Mouse (Mus musculus): Measurements from ENCODE around the gene Olfr224. TPM values are rescaled to one million over a fixed set of nuclear protein-coding genes. Genes with fewer than 3 reads are reported as not detected.
"Not testable (repeated sequence)": the region's sequence is repeated elsewhere in the genome, so short reads cannot be mapped to it uniquely, and the experiment has no call there.

Gene Olfr224
- polyA plus RNA-seq, 1 experiment from 2014 or later: not detected

DNA sequence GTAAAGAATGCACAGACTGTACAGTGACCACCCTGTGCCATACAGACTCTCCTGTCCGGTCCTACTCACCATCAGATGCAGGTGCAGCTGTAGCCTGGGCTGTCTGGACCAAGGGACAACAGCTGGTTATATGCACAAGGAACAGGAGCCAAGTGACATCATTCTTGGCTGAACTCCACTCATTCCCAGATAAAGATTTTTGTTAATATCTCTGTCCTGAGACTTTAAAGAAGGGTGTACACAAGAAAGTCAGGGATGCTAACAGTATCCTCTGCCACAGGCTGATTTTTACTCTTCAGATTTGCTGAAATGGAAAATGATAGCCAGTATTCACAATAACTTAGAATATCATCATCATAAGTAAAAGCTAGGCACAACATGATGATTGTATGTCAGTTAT, 14.8 kb downstream of the Olfr224 start, which contains the start of gene Olfr328:
Olfr328 (minus strand) TSS at position 101 of the 400 bp plus-strand sequence.
- ATAC-seq (replicated peaks; ENCODE audit: low FRiP score, low TSS enrichment, low read depth) (no peak), DNase-seq (ENCODE audit: low spot score) (no peak)
- H3K4me1 ChIP-seq (replicated peaks; ENCODE audit: control insufficient read depth, insufficient read depth, low read length): no peaks in the 10 kb centered on the region
- no peak within 1 kb of the TSS for H3K9ac ChIP-seq (ENCODE audit: low read length)
- no peaks in the 10 kb centered on the region for H3K9me3 ChIP-seq (ENCODE audit: control insufficient read depth, low read length)
- no peak within 1 kb of the TSS for H3K27ac ChIP-seq (ENCODE audit: low read depth)
- H3K4me3 ChIP-seq (ENCODE audit: low read depth, low read length): no peak within 1 kb of the TSS
- H3K27me3 ChIP-seq (replicated peaks; ENCODE audit: control insufficient read depth, insufficient read depth, low read length): no peaks in the 10 kb centered on the region
- no peaks in the 10 kb centered on the region for H3K36me3 ChIP-seq (ENCODE audit: control insufficient read depth, insufficient read depth, low read length)
- 80% methylated on average over 1 of the region's 1 CpGs for WGBS
- H3K4me2 ChIP-seq (ENCODE audit: low read length): no peak within 1 kb of the TSS

- DNase-seq (ENCODE audit: low spot score) (no peak), ATAC-seq (replicated peaks; ENCODE audit: low FRiP score, low TSS enrichment, low read depth) (no peak)
- 73% methylated on average over 5 of the region's 5 CpGs for WGBS
- H3K27me3 ChIP-seq (replicated peaks; ENCODE audit: control insufficient read depth, insufficient read depth, low read length): no peaks in the 10 kb centered on the region
- no peak within 1 kb of the TSS for H3K27ac ChIP-seq (ENCODE audit: low read depth)
- no peaks in the 10 kb centered on the region for H3K36me3 ChIP-seq (ENCODE audit: control insufficient read depth, insufficient read depth, low read length)
- H3K4me2 ChIP-seq (ENCODE audit: low read length): no peak within 1 kb of the TSS
- H3K4me3 ChIP-seq (ENCODE audit: low read depth, low read length): no peak within 1 kb of the TSS
- H3K4me1 ChIP-seq (replicated peaks; ENCODE audit: control insufficient read depth, insufficient read depth, low read length): no peaks in the 10 kb centered on the region
- no peaks in the 10 kb centered on the region for H3K9me3 ChIP-seq (ENCODE audit: control insufficient read depth, low read length)
- H3K9ac ChIP-seq (ENCODE audit: low read length): no peak within 1 kb of the TSS
Observed at GRCm38 (mm10) chr11:58546322-58546721, 24.0 kb downstream of the Olfr224 start, which contains the start of gene Olfr329-ps. Gene Olfr329-ps (minus strand): TSS chr11:58546422.

DNA sequence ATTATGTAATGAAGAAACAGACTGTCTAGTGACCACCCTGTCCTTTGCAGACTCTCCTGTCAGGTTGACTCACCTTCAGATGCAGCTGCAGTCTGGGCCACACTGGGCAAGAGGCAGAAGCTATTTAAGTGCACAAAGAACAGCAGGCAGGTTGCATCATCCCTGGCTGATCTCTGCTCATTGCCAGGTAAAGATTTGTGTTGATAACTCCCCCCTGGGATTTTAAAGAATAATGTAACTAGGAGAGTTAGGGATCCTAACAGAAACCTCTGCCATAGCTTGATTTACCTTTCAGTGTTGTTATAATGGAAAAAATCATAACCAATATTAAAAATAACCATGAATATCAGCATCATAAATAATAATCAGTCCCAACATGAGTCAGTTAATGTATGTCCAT, 35.6 kb downstream of the Olfr224 start, which contains the start of gene Olfr330:
Olfr330 (minus strand) TSS at position 101 of the 400 bp plus-strand sequence.
- H3K9ac ChIP-seq (ENCODE audit: low read length); H3K36me3 ChIP-seq (ENCODE audit: control insufficient read depth, insufficient read depth, low read length); H3K4me3 ChIP-seq (ENCODE audit: low read depth, low read length); H3K9me3 ChIP-seq (ENCODE audit: control insufficient read depth, low read length); H3K4me1 ChIP-seq (replicated peaks; ENCODE audit: control insufficient read depth, insufficient read depth, low read length); DNase-seq (ENCODE audit: low spot score); H3K4me2 ChIP-seq (ENCODE audit: low read length); ATAC-seq (replicated peaks; ENCODE audit: low FRiP score, low TSS enrichment, low read depth); H3K27me3 ChIP-seq (replicated peaks; ENCODE audit: control insufficient read depth, insufficient read depth, low read length); H3K27ac ChIP-seq (ENCODE audit: low read depth): not testable (repeated sequence)

- not testable (repeated sequence) for H3K4me1 ChIP-seq (replicated peaks; ENCODE audit: control insufficient read depth, insufficient read depth, low read length); H3K27ac ChIP-seq (ENCODE audit: low read depth); H3K9me3 ChIP-seq (ENCODE audit: control insufficient read depth, low read length); H3K9ac ChIP-seq (ENCODE audit: low read length); DNase-seq (ENCODE audit: low spot score); H3K4me3 ChIP-seq (ENCODE audit: low read depth, low read length); ATAC-seq (replicated peaks; ENCODE audit: low FRiP score, low TSS enrichment, low read depth); H3K27me3 ChIP-seq (replicated peaks; ENCODE audit: control insufficient read depth, insufficient read depth, low read length); H3K4me2 ChIP-seq (ENCODE audit: low read length); H3K36me3 ChIP-seq (ENCODE audit: control insufficient read depth, insufficient read depth, low read length)
- 90% methylated on average over 6 of the region's 9 CpGs for WGBS
Observed at GRCm38 (mm10) chr11:58519756-58520155, 50.6 kb downstream of the Olfr224 start.

- not testable (repeated sequence) for H3K27me3 ChIP-seq (replicated peaks; ENCODE audit: control insufficient read depth, insufficient read depth, low read length); H3K4me1 ChIP-seq (replicated peaks; ENCODE audit: control insufficient read depth, insufficient read depth, low read length); ATAC-seq (replicated peaks; ENCODE audit: low FRiP score, low TSS enrichment, low read depth); H3K9me3 ChIP-seq (ENCODE audit: control insufficient read depth, low read length); H3K9ac ChIP-seq (ENCODE audit: low read length); H3K4me3 ChIP-seq (ENCODE audit: low read depth, low read length); H3K4me2 ChIP-seq (ENCODE audit: low read length); DNase-seq (ENCODE audit: low spot score); H3K36me3 ChIP-seq (ENCODE audit: control insufficient read depth, insufficient read depth, low read length); H3K27ac ChIP-seq (ENCODE audit: low read depth)
- 95% methylated on average over 17 of the region's 18 CpGs for WGBS
Observed at GRCm38 (mm10) chr11:58518916-58519315, 51.4 kb downstream of the Olfr224 start.

Other genes with a start within 250 kb of the Olfr224 start
- 45.9 and 49.6 TPM in 2 replicates for gene Zfp672, start 240.2 kb downstream of the Olfr224 start, polyA plus RNA-seq (2014; fragmentation: Nextera tagmentation; extraction: Ambion mirVana)
- gene Sh3bp5l, start 239.8 kb downstream of the Olfr224 start, polyA plus RNA-seq (2014; fragmentation: Nextera tagmentation; extraction: Ambion mirVana): 27.5 and 28.9 TPM in 2 replicates
- 274 and 403 TPM in 2 replicates for gene Lypd8, start 191.5 kb downstream of the Olfr224 start, polyA plus RNA-seq (2014; fragmentation: Nextera tagmentation; extraction: Ambion mirVana)
- not detected in 2 replicates for gene 1810065E05Rik, start 149.4 kb downstream of the Olfr224 start, polyA plus RNA-seq (2014; fragmentation: Nextera tagmentation; extraction: Ambion mirVana)
- not detected in 2 replicates for gene Gm12253, start 138.0 kb downstream of the Olfr224 start, polyA plus RNA-seq (2014; fragmentation: Nextera tagmentation; extraction: Ambion mirVana)
- not detected in 2 replicates for gene Lypd9, start 117.6 kb downstream of the Olfr224 start, polyA plus RNA-seq (2014; fragmentation: Nextera tagmentation; extraction: Ambion mirVana)
- not detected in 2 replicates for gene Olfr30, start 108.3 kb downstream of the Olfr224 start, polyA plus RNA-seq (2014; fragmentation: Nextera tagmentation; extraction: Ambion mirVana)
- not detected in 2 replicates for gene Olfr332, start 78.0 kb downstream of the Olfr224 start, polyA plus RNA-seq (2014; fragmentation: Nextera tagmentation; extraction: Ambion mirVana)
- not detected in 2 replicates for gene Olfr331, start 68.0 kb downstream of the Olfr224 start, polyA plus RNA-seq (2014; fragmentation: Nextera tagmentation; extraction: Ambion mirVana)
- gene Olfr330, start 35.7 kb downstream of the Olfr224 start, polyA plus RNA-seq (2014; fragmentation: Nextera tagmentation; extraction: Ambion mirVana): not detected in 2 replicates
- not detected in 2 replicates for gene Olfr329-ps, start 24.1 kb downstream of the Olfr224 start, polyA plus RNA-seq (2014; fragmentation: Nextera tagmentation; extraction: Ambion mirVana)
- gene Olfr328, start 14.9 kb downstream of the Olfr224 start, polyA plus RNA-seq (2014; fragmentation: Nextera tagmentation; extraction: Ambion mirVana): 0.08 TPM in 1 of 2 replicates, not detected in the other
- not detected in 2 replicates for gene Olfr325, start 7.2 kb upstream of the Olfr224 start, polyA plus RNA-seq (2014; fragmentation: Nextera tagmentation; extraction: Ambion mirVana)
- not detected in 2 replicates for gene Olfr324, start 24.6 kb upstream of the Olfr224 start, polyA plus RNA-seq (2014; fragmentation: Nextera tagmentation; extraction: Ambion mirVana)
- 0.22 TPM in 1 of 2 replicates, not detected in the other for gene 2210407C18Rik, start 45.5 kb upstream of the Olfr224 start, polyA plus RNA-seq (2014; fragmentation: Nextera tagmentation; extraction: Ambion mirVana)
- 0.12 TPM in 1 of 2 replicates, not detected in the other for gene Olfr323, start 59.9 kb upstream of the Olfr224 start, polyA plus RNA-seq (2014; fragmentation: Nextera tagmentation; extraction: Ambion mirVana)
- gene Trim58, start 69.9 kb upstream of the Olfr224 start, polyA plus RNA-seq (2014; fragmentation: Nextera tagmentation; extraction: Ambion mirVana): 0.08 and 0.16 TPM in 2 replicates
- not detected in 2 replicates for gene Olfr322, start 88.2 kb upstream of the Olfr224 start, polyA plus RNA-seq (2014; fragmentation: Nextera tagmentation; extraction: Ambion mirVana)
- gene Olfr320, start 110.5 kb upstream of the Olfr224 start, polyA plus RNA-seq (2014; fragmentation: Nextera tagmentation; extraction: Ambion mirVana): not detected in 2 replicates
- gene Olfr319, start 128.6 kb upstream of the Olfr224 start, polyA plus RNA-seq (2014; fragmentation: Nextera tagmentation; extraction: Ambion mirVana): not detected in 2 replicates
- not detected in 2 replicates for gene Olfr318, start 153.5 kb upstream of the Olfr224 start, polyA plus RNA-seq (2014; fragmentation: Nextera tagmentation; extraction: Ambion mirVana)
- gene Olfr317, start 168.7 kb upstream of the Olfr224 start, polyA plus RNA-seq (2014; fragmentation: Nextera tagmentation; extraction: Ambion mirVana): not detected in 2 replicates
- not detected in 2 replicates for gene Olfr316, start 182.2 kb upstream of the Olfr224 start, polyA plus RNA-seq (2014; fragmentation: Nextera tagmentation; extraction: Ambion mirVana)
- gene Olfr315, start 202.6 kb upstream of the Olfr224 start, polyA plus RNA-seq (2014; fragmentation: Nextera tagmentation; extraction: Ambion mirVana): not detected in 2 replicates
- not detected in 2 replicates for gene Olfr314, start 212.4 kb upstream of the Olfr224 start, polyA plus RNA-seq (2014; fragmentation: Nextera tagmentation; extraction: Ambion mirVana)
- gene Fam183b, start 231.4 kb upstream of the Olfr224 start, polyA plus RNA-seq (2014; fragmentation: Nextera tagmentation; extraction: Ambion mirVana): 40.1 and 47.1 TPM in 2 replicates
- gene Olfr313, start 244.4 kb upstream of the Olfr224 start, polyA plus RNA-seq (2014; fragmentation: Nextera tagmentation; extraction: Ambion mirVana): not detected in 2 replicates

Data from intestine, embryonic 14.5 days (tissue).